Mouse (Mus musculus) heart, postnatal 0 days (tissue): ENCODE measurements around the gene Mtmr14.

Source experiments
- CTCF ChIP-seq: IDR thresholded peaks from 2 replicates; pipeline ENCODE4 v1.5.1; 2016; ENCODE audit warnings: antibody characterized with exemption, control low read depth, low read depth
- EP300 ChIP-seq: IDR thresholded peaks from 2 replicates; pipeline ENCODE4 v1.6.1; 2016; ENCODE audit warnings: antibody characterized with exemption, low read depth

DNA sequence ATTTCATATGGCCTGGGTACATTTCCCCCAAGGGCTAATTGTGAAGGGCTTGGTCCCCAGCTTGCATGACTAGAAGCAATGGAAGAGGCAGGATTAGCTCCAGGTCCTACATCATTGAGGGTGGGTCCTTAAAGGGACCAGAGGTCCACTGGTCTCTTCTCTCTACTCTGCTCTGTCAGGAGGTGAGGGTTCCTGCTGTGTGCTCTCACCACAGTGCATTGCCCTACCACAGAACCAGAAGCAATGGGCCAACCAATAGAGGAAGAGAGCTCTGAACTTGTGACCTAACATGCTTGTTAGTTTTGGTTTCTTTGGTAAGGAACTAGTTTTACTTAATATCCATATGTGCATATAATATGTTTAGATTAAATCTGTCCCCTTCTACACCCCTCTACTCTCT lies 10.9 kb upstream of the Mtmr14 start:
- TF ChIP-seq CTCF (no peak), EP300 (no peak)
